Comparison of ENCODE assay signal across 8 mouse cellular contexts in genomic region chr15:100263246-100263905, GRCm38 (mm10). TPM values are rescaled to one million over a fixed set of nuclear protein-coding genes. Genes with fewer than 3 reads are reported as not detected.
DNase-seq lines count a peak whose midpoint lies in the region; ATAC-seq and TF ChIP-seq lines count a peak whose summit lies in the region.

No protein-coding gene starts in this region.

- peak; percentile 50; the same call in 1 of the 2 replicates for ATAC-seq in frontal cortex, adult (ENCODE audit: low TSS enrichment)
- no peak for ATAC-seq in lung, embryonic 14.5 days (ENCODE audit: insufficient read depth)
- ATAC-seq in embryonic facial prominence, embryonic 14.5 days (ENCODE audit: low read depth): peak; percentile 68; the same call in 1 of the 2 replicates

- no peaks in the 10 kb centered on the region for H3K27me3 ChIP-seq in lung, embryonic 14.5 days (ENCODE audit: insufficient read depth, low read length)
- no peaks in the 10 kb centered on the region for H3K27me3 ChIP-seq in embryonic facial prominence, embryonic 14.5 days (replicated peaks; ENCODE audit: control insufficient read depth, insufficient read depth, low read length)

- WGBS in lung, embryonic 14.5 days: 28% methylated on average over 4 of the region's 4 CpGs
- 25% methylated on average over 4 of the region's 4 CpGs for whole genome bisulfite sequencing in embryonic facial prominence, embryonic 14.5 days

- H3K9ac ChIP-seq in lung, embryonic 14.5 days: no peak overlapping the region
- H3K9ac ChIP-seq in embryonic facial prominence, embryonic 14.5 days (ENCODE audit: low read depth, low read length): no peak overlapping the region

- TF ChIP-seq CTCF in lung, embryonic 14.5 days (IDR thresholded peaks at IDR 0.05; ENCODE audit: low read depth): peak; percentile 59

- H3K4me3 ChIP-seq in lung, embryonic 14.5 days (ENCODE audit: low read depth, low read length): no peak overlapping the region
- H3K4me3 ChIP-seq in embryonic facial prominence, embryonic 14.5 days (ENCODE audit: low read depth, low read length): no peak overlapping the region

- no peak overlapping the region for H3K27ac ChIP-seq in lung, embryonic 14.5 days (ENCODE audit: low read depth)
- no peak overlapping the region for H3K27ac ChIP-seq in embryonic facial prominence, embryonic 14.5 days (replicated peaks; ENCODE audit: low read depth, low read length)

- H3K9me3 ChIP-seq in lung, embryonic 14.5 days (ENCODE audit: low read depth, low read length): no peaks in the 10 kb centered on the region
- no peaks in the 10 kb centered on the region for H3K9me3 ChIP-seq in embryonic facial prominence, embryonic 14.5 days (ENCODE audit: control insufficient read depth, low read length)

- DNase-seq in frontal cortex, postnatal 10 days (ENCODE audit: low spot score in 2 of 2): no peak
- peak; percentile 67 for DNase-seq in lung, embryonic 14.5 days
- no peak for DNase-seq in lung, adult 18-20 months
- DNase-seq in embryonic facial prominence, embryonic 14.5 days (ENCODE audit: low spot score): peak; percentile 50
- peak; percentile 28 for DNase-seq in retina, postnatal 1 day
- no peak for DNase-seq in urinary bladder, postnatal 10 days (ENCODE audit: low spot score)
- DNase-seq in thymus, postnatal 14 days: no peak

- peaks cover 23% of the 10 kb centered on the region for H3K36me3 ChIP-seq in lung, embryonic 14.5 days (ENCODE audit: insufficient read depth)
- peaks cover 20% of the 10 kb centered on the region for H3K36me3 ChIP-seq in embryonic facial prominence, embryonic 14.5 days (ENCODE audit: control insufficient read depth, insufficient read depth, low read length)

- no peak overlapping the region for H3K4me2 ChIP-seq in lung, embryonic 14.5 days
- H3K4me2 ChIP-seq in embryonic facial prominence, embryonic 14.5 days (ENCODE audit: low read depth, low read length): no peak overlapping the region

- no peaks in the 10 kb centered on the region for H3K4me1 ChIP-seq in lung, embryonic 14.5 days (ENCODE audit: insufficient read depth)
- no peaks in the 10 kb centered on the region for H3K4me1 ChIP-seq in embryonic facial prominence, embryonic 14.5 days (ENCODE audit: control insufficient read depth, insufficient read depth, low read length)

RNA-seq across cellular contexts. Expression of gene Tmprss12, which starts 17.3 kb away (rescaled TPM):
- polyA plus RNA-seq in lung, embryonic 14.5 days (2014; fragmentation: Nextera tagmentation; extraction: Ambion mirVana): not detected in 2 replicates
- not detected in 2 replicates for polyA plus RNA-seq in embryonic facial prominence, embryonic 14.5 days (2014; fragmentation: Nextera tagmentation; extraction: Ambion mirVana)

RNA-seq across cellular contexts. Expression of gene Atf1, which starts 35.8 kb away (rescaled TPM):
- polyA plus RNA-seq in lung, embryonic 14.5 days (2014; fragmentation: Nextera tagmentation; extraction: Ambion mirVana): 52.9 and 56.9 TPM in 2 replicates
- polyA plus RNA-seq in embryonic facial prominence, embryonic 14.5 days (2014; fragmentation: Nextera tagmentation; extraction: Ambion mirVana): 33.3 and 33.5 TPM in 2 replicates

RNA-seq across cellular contexts. Expression of gene Mettl7a1, which starts 40.6 kb away (rescaled TPM):
- polyA plus RNA-seq in lung, embryonic 14.5 days (2014; fragmentation: Nextera tagmentation; extraction: Ambion mirVana): 2.7 and 2.9 TPM in 2 replicates
- polyA plus RNA-seq in embryonic facial prominence, embryonic 14.5 days (2014; fragmentation: Nextera tagmentation; extraction: Ambion mirVana): 3.4 TPM in 2 replicates

Comparison
In these comparisons a context has a peak if more than half of its experiments do, and no peak if none do; other contexts are left out.
1. DNase-seq: peak in lung, embryonic 14.5 days (single experiment), embryonic facial prominence, embryonic 14.5 days (single experiment) and retina, postnatal 1 day (single experiment); none in frontal cortex, postnatal 10 days (0 of 2), lung, adult 18-20 months (0 of 2), urinary bladder, postnatal 10 days (single experiment) and thymus, postnatal 14 days (single experiment).